Mouse (Mus musculus) layer of hippocampus, adult 9-11 months (tissue): ENCODE measurements around the gene Bub3.

Source experiments
- DNase-seq: peaks from one replicate; pipeline ENCODE4 v3.0.0; 2022

The Bub3 gene

DNA sequence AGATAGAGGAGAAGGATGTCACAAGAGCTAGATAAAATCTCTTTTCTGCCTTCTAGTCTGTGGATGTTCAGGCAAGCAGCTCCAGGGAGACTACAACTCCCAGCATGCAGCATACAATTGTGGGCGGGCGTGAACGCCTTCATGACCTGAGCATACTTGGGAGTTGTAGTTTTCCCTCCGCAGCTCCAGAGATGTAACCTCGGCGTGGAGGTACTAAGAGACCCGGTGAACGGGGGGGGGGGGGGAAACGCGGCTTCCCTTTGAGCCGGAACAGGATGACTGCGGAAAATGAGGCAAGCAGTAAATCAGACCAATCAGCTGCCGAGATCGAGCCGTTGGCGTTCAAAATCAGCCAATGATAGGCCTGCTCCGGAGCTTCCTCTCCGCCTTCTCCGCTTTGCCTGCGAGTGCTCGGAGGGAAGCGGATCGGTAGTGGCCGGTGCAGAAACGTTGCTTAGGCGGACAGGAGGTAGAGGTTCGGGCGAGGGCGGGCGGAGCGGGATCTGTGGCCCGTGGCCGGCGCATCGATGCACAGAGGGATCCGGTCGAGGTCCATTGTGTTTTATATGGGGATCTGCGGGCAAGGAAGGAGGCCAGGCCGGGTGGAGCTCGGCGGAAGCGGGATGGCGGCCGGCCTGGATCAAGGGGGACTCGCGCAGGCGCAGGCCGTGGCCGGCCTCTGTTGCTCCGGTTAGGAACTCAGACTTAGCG, at the start of gene Bub3:
Bub3 (plus strand) TSS at position 237 of the 711 bp plus-strand sequence.
- DNase-seq, result peak; percentile 97

DNA sequence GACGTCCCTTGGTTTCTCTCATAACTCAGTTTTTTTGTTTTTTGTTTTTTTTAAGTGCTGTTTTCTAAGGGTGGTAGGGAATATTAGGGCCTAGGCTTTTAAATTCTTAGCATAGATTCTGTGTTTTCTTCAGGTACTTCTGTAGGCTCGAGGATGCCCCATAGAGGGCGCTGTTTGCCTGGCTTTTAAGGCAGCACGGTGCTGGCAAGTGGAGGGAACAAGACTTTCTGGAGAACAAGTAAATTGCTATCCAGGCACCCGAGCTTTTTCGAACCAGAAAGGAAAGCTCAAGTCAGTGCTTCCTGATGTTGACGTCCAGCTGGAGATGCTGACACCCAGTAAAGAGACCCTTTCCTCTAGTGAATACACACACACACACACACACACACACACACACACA, 20.0 kb upstream of the Bub3 start:
- DNase-seq, result peak; percentile 66

DNA sequence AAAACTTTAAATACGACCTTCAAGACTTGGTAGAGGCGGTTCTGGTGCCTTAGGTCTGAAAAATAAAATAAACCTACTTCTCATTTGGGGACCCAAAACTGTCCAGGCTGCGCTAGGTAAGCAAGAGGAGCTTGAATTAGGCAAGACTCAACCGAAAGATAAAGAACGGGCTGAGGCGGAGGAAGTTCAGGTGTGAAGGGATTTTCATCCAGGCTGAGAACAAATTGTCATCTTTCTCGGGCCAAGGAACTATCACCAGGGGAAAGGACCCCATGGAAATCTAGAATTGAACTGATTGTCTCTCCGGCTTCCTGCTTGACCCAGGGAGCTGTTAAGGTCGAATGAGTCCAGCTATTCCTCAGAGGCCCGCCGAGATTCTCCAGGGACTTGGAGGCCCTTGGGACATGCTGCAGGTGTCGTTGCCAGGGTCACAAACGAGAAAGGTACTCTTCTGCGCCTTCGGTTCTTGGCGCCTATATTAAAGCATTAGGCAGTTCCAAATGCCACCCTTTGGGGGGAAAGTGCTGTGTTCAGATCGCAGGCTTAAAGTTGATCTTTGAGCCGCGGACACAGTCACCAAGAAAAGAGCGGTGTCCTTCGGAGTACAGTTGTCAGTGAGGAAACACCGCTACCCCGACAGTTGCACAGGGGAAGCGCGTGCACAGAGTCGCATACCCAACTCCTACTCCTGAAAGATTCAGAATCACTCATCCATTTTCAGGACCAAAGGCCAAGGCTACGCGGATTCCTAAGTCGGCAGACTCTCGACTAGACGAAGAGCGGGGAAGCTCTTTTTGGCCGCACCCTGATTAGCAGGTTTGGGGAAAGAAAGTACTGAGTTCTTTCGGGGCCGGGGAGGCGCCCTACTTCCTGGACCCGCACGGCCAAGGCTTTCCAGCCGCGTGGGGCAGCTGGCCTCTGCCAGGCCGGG, 18.6 kb upstream of the Bub3 start:
- DNase-seq, result no peak

- DNase-seq, result no peak
These were observed 17.7 kb upstream of the Bub3 start, which contains the start of gene Hmx3 for GRCm38 (mm10) chr7:131542115-131542871. Gene Hmx3, plus strand, starts transcription at chr7:131542867.

- DNase-seq, result no peak
These were observed 17.0 kb upstream of the Bub3 start for GRCm38 (mm10) chr7:131542872-131543622.

DNA sequence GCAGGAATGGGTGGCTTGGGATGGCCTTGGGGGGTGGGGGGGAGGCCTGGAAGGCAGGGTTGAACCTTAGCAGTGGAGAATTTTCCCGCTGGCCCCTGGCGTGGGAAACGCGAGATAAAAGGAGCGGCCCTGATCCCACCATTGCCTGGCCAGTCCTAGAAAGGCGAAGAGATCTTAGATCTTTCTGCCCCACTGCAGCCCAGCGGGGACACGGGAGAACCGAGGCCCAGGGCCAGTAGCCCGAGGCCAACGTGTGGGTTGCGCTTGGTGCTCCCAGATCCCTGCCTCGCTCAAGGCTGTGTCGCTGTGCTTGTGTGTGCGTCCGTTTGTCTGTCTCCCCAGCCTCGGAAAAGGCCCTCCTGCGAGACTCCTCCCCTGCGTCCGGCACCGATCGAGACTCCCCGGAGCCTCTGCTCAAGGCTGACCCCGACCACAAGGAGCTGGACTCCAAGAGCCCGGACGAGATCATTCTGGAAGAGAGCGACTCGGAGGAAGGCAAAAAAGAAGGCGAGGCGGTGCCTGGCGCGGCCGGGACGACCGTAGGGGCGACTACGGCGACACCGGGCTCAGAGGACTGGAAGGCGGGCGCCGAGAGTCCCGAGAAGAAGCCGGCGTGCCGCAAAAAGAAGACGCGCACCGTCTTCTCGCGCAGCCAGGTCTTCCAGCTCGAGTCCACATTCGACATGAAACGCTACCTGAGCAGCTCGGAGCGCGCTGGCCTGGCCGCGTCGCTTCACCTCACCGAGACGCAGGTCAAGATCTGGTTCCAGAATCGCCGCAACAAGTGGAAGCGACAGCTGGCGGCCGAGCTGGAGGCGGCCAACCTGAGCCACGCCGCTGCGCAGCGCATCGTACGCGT, 16.2 kb upstream of the Bub3 start:
- no peak for DNase-seq

DNA sequence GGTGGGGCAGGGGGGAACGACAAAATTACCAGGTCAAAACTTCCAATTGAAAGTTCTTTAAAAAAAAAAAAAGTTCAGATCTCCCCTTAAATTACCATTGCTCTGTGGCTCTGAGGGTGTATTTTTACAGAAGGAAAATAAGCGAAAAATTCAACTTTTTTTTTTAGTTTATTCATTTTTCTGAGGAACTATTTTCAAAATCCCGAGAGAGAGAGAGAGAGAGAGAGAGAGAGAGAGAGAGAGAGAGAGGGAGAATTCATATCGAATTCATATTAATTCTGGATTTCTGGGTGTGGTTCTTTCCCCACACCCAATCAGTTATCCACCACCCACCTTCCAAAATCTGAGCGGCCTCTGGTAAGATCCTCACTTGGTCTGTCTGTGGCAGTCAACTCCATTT, 15.2 kb upstream of the Bub3 start:
- DNase-seq, result no peak

GRCm38 (mm10) chr7:131545701-131546385, 14.2 kb upstream of the Bub3 start:
- DNase-seq, result no peak

- DNase-seq, result no peak
These were observed 13.6 kb upstream of the Bub3 start for GRCm38 (mm10) chr7:131546423-131546822.

DNA sequence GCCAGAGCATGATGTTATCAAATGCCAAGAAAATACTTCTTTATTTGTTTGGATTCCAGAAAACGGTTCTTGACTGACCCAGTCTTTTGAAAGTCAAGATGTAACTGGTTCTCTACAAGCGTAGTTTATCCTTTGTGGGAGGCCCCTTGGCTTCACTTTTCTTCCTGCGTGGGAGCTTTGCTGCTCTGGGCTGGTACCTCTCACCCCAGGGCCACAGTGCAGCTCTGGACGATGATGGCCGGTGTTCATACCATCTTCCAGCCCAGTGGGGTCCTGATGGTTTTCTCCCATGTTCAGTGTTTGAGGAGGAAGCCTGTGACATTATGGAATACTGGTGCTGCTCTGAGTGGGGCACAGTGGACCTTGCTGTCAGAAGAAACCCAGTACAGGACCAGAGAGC, 12.5 kb upstream of the Bub3 start:
- no peak for DNase-seq

- no peak for DNase-seq
These were observed 11.5 kb upstream of the Bub3 start, which contains the start of gene Hmx2 for GRCm38 (mm10) chr7:131548473-131548872. Gene Hmx2, plus strand, starts transcription at chr7:131548773.

DNA sequence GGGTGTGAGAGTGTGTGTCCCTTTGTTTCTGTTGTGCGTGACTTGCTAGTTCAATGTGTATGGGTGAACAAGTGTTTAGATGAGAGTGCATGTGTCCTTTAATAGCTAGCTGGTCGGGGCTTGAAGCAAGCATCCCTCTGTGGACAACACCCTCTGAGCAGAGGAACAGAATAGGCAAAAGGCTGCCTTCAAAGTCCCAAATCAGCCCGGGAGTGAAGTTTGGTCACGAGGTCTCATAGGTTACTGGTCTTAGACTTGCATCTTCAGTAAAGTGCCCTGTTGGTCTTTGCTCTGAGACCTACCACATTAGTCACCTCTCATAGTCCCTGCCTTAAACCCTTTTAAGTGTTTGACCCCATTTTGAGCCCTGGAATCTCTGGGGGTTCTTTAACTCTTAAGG, 8.6 kb upstream of the Bub3 start:
- DNase-seq, result no peak

GRCm38 (mm10) chr7:131551931-131552741, 7.9 kb upstream of the Bub3 start:
- DNase-seq, result no peak

DNA sequence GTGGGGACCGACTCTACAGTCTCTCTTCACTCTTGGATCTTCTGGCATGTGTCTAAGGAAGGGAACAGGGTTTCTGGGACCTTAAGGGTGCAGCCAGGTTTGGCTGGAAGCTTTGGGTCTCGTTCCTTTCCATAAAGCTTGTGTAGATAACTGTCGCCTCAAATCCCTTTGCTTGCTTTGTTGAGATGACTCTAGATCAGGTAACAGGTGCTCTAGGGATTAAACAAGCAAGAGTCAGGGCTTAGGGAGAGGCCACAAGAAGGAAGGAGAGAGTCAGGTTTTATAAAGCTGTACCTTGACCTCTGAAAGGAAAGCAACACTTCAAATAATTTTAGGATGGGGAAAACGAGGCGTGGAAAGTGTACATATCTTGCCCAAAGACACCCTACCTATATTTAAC, 7.2 kb upstream of the Bub3 start:
- DNase-seq, result no peak

- no peak for DNase-seq
These were observed 6.2 kb upstream of the Bub3 start for GRCm38 (mm10) chr7:131553771-131554175.

GRCm38 (mm10) chr7:131554341-131555180, 5.5 kb upstream of the Bub3 start:
- DNase-seq, result no peak

DNA sequence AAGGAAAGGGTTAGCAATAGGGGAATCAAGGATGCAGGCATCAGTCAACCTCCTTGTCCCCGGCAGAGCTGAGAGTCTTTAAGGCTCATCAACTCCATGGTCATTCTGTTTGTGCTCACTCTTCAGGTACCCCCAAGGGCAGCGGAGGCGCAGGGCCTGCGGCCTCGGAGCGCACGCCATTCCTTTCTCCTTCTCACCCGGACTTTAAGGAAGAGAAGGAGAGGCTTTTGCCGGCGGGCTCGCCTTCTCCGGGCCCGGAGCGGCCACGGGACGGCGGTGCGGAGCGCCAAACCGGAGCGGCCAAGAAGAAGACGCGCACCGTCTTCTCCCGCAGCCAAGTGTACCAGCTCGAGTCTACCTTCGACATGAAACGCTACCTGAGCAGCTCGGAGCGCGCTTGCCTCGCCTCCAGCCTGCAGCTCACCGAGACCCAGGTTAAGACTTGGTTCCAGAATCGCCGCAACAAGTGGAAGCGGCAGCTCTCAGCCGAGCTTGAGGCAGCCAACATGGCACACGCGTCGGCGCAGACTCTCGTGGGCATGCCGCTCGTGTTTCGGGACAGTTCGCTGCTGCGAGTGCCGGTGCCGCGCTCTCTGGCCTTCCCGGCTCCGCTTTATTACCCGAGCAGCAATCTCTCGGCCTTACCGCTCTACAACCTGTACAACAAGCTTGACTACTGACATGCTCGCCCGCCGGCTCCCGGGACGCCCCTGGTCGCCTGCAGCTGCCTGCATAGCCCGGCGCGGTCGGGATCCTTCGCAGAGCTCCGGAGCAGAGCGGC, 4.5 kb upstream of the Bub3 start:
- no peak for DNase-seq

DNA sequence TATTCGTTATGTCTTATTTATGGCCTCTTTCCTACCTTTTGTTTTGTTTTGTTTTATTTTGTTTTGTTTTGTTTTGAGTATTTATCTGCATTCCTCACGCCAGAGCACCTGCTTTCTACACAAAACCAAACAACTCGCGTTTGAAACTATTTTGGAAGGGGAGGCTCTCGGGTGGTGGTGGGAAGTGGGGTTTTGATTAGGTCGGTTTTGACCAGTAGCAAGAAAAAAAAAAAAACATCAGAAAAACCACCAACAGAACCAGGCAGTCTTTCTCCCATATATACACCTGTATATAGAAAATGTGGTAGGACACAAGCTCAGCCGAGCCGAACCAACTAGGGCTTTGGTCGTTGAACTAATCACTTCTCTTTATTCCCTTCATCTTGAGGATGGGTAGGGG, 3.9 kb upstream of the Bub3 start:
- DNase-seq, result no peak
